Mouse (Mus musculus): ENCODE data around the gene Epha1. TPM values are rescaled to one million over a fixed set of nuclear protein-coding genes. Genes with fewer than 3 reads are reported as not detected.

Gene Epha1
- polyA plus RNA-seq, 1 experiment = 20.6 TPM

DNA sequence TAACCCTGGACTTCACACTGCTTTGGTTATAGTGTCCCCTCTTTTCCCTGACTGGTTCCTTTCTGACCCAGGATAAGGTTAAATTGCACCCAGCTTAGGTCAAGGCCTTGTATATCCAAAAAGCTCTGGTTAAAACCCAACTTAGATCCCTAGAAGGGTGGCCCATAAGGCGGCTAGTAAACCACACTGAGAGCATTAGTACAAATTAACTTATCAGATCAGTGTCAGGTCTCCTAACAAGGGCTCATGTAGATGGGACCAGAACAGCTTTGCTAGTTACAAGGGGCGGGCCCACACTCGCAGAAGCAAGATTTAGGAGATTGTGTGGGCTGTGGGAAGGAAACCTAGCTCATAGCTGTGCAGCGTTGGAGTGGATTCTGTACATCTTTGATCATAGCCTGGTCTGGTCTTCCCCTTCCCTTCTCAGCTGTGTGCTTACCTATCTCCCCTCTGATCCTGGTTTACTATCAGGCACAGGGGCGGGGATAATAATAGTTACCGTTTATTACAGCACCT, 3.5 kb upstream of the Epha1 start:
- H3K9me3 ChIP-seq (replicated peaks; ENCODE audit: control insufficient read depth, insufficient read depth, low read length, poor library complexity, severe bottlenecking) = no peaks in the 10 kb centered on the region
- H3K4me1 ChIP-seq (ENCODE audit: control insufficient read depth, insufficient read depth, low read length) = no peaks in the 10 kb centered on the region
- H3K27me3 ChIP-seq (ENCODE audit: control insufficient read depth, insufficient read depth, low read length, poor library complexity, severe bottlenecking) = no peaks in the 10 kb centered on the region; the same call in none of the 2 replicates
- no peaks in the 10 kb centered on the region for H3K36me3 ChIP-seq (ENCODE audit: control insufficient read depth, insufficient read depth, low read length, poor library complexity, severe bottlenecking)
- TF ChIP-seq EP300 (IDR thresholded peaks at IDR 0.05; ENCODE audit: insufficient read depth, low read depth, low read length) (no peak), CTCF (IDR thresholded peaks at IDR 0.05; ENCODE audit: low read depth, low read length) (no peak), POLR2A (IDR thresholded peaks at IDR 0.05; ENCODE audit: insufficient read depth, low read length) (no peak)
- H3K27ac ChIP-seq (ENCODE audit: insufficient read depth, low read length) = no peak overlapping the region
- no peak overlapping the region for H3K9ac ChIP-seq (ENCODE audit: low read depth, poor library complexity, severe bottlenecking)
- H3K4me3 ChIP-seq (ENCODE audit: low read depth, low read length) = no peak overlapping the region

DNA sequence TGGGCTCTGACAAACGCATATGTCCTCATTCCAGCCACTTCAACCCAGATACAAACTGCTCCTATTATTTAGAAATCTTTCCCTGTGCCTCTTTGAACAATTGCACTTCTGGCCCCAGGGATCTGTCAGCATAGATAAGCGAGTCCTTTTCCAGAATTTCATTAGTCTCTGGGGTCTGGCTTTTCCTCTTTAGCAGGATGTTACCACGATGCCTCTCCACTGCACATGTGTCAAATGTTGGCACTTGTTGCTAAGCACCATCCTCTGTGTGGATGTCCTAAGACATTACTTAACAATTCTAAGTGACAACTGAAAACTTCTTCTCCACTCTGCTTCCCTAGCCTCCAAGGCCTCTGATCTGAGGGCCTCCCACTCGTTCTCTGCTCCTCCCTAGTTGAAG, 2.9 kb upstream of the Epha1 start:
- H3K36me3 ChIP-seq (ENCODE audit: control insufficient read depth, insufficient read depth, low read length, poor library complexity, severe bottlenecking) = no peaks in the 10 kb centered on the region
- TF ChIP-seq EP300 (IDR thresholded peaks at IDR 0.05; ENCODE audit: insufficient read depth, low read depth, low read length) = no peak
- TF ChIP-seq CTCF (IDR thresholded peaks at IDR 0.05; ENCODE audit: low read depth, low read length) = no peak
- TF ChIP-seq POLR2A (IDR thresholded peaks at IDR 0.05; ENCODE audit: insufficient read depth, low read length) = no peak
- no peak overlapping the region for H3K27ac ChIP-seq (ENCODE audit: insufficient read depth, low read length)
- H3K9me3 ChIP-seq (replicated peaks; ENCODE audit: control insufficient read depth, insufficient read depth, low read length, poor library complexity, severe bottlenecking) = no peaks in the 10 kb centered on the region
- H3K4me3 ChIP-seq (ENCODE audit: low read depth, low read length) = no peak overlapping the region
- no peaks in the 10 kb centered on the region; the same call in none of the 2 replicates for H3K27me3 ChIP-seq (ENCODE audit: control insufficient read depth, insufficient read depth, low read length, poor library complexity, severe bottlenecking)
- no peaks in the 10 kb centered on the region for H3K4me1 ChIP-seq (ENCODE audit: control insufficient read depth, insufficient read depth, low read length)
- H3K9ac ChIP-seq (ENCODE audit: low read depth, poor library complexity, severe bottlenecking) = no peak overlapping the region

DNA sequence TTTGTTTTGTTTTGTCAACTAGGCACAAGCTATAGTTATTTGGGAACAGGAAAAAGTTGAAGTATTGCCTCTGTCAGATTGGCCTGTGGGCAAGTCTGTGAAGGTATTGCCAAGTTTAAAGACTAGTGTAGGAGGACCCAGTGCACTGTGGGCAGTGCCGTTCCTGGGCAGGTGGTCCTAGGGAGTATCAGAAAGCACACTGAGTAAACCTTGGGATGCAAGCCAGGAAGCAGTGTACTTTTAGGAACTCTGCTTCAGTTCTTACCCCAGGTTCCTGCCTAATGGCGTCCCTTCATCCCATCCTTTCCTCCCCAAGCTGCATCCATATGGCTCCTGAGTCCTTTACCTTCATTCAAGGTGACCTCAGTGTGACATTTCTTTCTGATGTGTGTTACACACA, 2.1 kb upstream of the Epha1 start:
- H3K9ac ChIP-seq (ENCODE audit: low read depth, poor library complexity, severe bottlenecking) = no peak overlapping the region
- H3K27ac ChIP-seq (ENCODE audit: insufficient read depth, low read length) = no peak overlapping the region
- TF ChIP-seq POLR2A (IDR thresholded peaks at IDR 0.05; ENCODE audit: insufficient read depth, low read length) (no peak), EP300 (IDR thresholded peaks at IDR 0.05; ENCODE audit: insufficient read depth, low read depth, low read length) (no peak), CTCF (IDR thresholded peaks at IDR 0.05; ENCODE audit: low read depth, low read length) (no peak)
- no peaks in the 10 kb centered on the region for H3K36me3 ChIP-seq (ENCODE audit: control insufficient read depth, insufficient read depth, low read length, poor library complexity, severe bottlenecking)
- no peaks in the 10 kb centered on the region; the same call in none of the 2 replicates for H3K27me3 ChIP-seq (ENCODE audit: control insufficient read depth, insufficient read depth, low read length, poor library complexity, severe bottlenecking)
- H3K9me3 ChIP-seq (replicated peaks; ENCODE audit: control insufficient read depth, insufficient read depth, low read length, poor library complexity, severe bottlenecking) = no peaks in the 10 kb centered on the region
- H3K4me3 ChIP-seq (ENCODE audit: low read depth, low read length) = no peak overlapping the region
- no peaks in the 10 kb centered on the region for H3K4me1 ChIP-seq (ENCODE audit: control insufficient read depth, insufficient read depth, low read length)

DNA sequence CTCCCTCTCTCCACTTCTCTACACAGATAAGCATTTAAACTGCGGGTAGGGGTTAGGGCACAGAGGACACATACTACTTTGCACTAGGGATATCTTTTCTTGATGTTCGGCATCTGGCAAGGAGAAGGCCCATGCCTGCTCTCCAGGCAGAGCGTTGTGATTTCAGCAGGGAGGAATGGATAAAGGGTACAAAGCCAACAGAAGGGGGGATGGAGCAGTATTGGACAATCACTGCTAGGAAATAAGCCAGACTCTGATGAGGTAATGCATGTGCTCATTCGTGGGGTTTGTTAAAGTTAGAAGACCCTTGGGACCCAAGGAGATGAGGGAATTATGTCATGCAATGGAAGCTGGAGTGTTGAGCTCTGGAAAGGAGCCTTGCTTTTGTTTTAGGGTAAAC, 1.6 kb upstream of the Epha1 start:
- TF ChIP-seq POLR2A (IDR thresholded peaks at IDR 0.05; ENCODE audit: insufficient read depth, low read length) (no peak), EP300 (IDR thresholded peaks at IDR 0.05; ENCODE audit: insufficient read depth, low read depth, low read length) (no peak), CTCF (IDR thresholded peaks at IDR 0.05; ENCODE audit: low read depth, low read length) (no peak)

DNA sequence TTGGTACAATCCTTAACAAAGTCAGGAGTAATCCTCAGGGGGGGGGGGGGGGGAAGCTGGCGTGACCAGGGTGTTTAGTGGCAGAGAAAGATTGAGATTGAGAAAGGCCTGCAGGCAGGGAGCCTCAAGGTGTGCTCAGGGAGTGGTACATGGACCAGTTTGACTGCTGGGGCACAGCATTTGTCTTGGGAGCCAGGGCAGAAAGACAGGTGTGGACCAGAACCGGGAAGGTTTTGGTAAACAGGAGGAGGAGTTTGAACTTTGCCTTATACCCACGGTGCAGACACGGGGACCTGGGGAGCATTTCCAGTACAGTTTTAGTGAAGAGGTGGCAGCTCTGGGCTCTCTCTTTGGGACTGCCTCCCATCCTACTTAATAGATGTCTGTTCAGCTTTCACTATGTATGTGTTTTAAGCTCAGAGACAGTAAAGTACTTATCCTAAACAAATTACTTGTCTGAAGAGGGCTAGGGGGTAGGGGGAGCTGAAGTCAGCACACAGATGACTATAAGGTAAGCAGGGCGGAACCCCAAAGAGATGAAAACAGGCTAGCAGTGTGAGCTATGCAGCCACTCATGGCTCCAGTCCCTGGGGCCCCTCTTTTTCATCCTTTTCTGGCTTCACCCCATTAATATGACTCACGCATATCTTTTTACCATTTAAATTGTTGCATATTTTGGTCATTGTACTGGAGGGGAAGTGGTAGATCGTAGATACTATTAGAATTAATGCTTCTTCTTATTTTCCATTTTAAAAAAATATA, 782 bp upstream of the Epha1 start:
- H3K9ac ChIP-seq (ENCODE audit: low read depth, poor library complexity, severe bottlenecking) = peak overlapping the region; percentile 53; the same call in 1 of the 2 replicates
- TF ChIP-seq CTCF (IDR thresholded peaks at IDR 0.05; ENCODE audit: low read depth, low read length) (no peak), EP300 (IDR thresholded peaks at IDR 0.05; ENCODE audit: insufficient read depth, low read depth, low read length) (no peak), POLR2A (IDR thresholded peaks at IDR 0.05; ENCODE audit: insufficient read depth, low read length) (no peak)

More for the DNA sequence above, 1.6 kb upstream of the Epha1 start:
- H3K36me3 ChIP-seq (ENCODE audit: control insufficient read depth, insufficient read depth, low read length, poor library complexity, severe bottlenecking) = no peaks in the 10 kb centered on the region
- H3K27me3 ChIP-seq (ENCODE audit: control insufficient read depth, insufficient read depth, low read length, poor library complexity, severe bottlenecking) = no peaks in the 10 kb centered on the region; the same call in none of the 2 replicates
- no peaks in the 10 kb centered on the region for H3K4me1 ChIP-seq (ENCODE audit: control insufficient read depth, insufficient read depth, low read length)
- H3K9me3 ChIP-seq (replicated peaks; ENCODE audit: control insufficient read depth, insufficient read depth, low read length, poor library complexity, severe bottlenecking) = no peaks in the 10 kb centered on the region
- H3K9ac ChIP-seq (ENCODE audit: low read depth, poor library complexity, severe bottlenecking) = no peak overlapping the region
- H3K27ac ChIP-seq (ENCODE audit: insufficient read depth, low read length) = no peak overlapping the region
- no peak overlapping the region for H3K4me3 ChIP-seq (ENCODE audit: low read depth, low read length)

DNA sequence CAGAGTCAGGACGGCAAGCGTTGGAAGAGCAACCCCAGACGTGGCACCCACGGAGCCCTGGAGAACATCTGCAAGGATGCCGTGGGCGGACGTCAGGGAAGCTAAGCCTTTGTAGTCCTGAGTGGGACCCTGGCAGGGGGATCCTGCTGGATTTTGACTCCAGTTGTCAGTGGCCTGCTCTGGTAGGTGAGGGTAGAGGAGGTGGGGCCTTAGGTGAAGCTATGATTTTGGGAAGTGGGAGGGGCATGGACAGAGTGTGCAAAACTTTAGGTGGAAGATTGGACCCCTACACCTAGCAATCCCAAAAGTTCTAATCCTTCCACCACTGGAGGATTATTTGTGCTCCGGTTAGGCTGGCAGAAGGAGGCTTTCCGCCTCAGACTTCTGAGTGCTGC, 650 bp downstream of the Epha1 start:
- no peaks in the 10 kb centered on the region for H3K9me3 ChIP-seq (replicated peaks; ENCODE audit: control insufficient read depth, insufficient read depth, low read length, poor library complexity, severe bottlenecking)
- H3K27me3 ChIP-seq (ENCODE audit: control insufficient read depth, insufficient read depth, low read length, poor library complexity, severe bottlenecking) = no peaks in the 10 kb centered on the region
- no peaks in the 10 kb centered on the region for H3K36me3 ChIP-seq (ENCODE audit: control insufficient read depth, insufficient read depth, low read length, poor library complexity, severe bottlenecking)
- TF ChIP-seq CTCF (IDR thresholded peaks at IDR 0.05; ENCODE audit: low read depth, low read length) (no peak), EP300 (IDR thresholded peaks at IDR 0.05; ENCODE audit: insufficient read depth, low read depth, low read length) (no peak), POLR2A (IDR thresholded peaks at IDR 0.05; ENCODE audit: insufficient read depth, low read length) (no peak)
- no peak overlapping the region for H3K27ac ChIP-seq (ENCODE audit: insufficient read depth, low read length)
- no peaks in the 10 kb centered on the region for H3K4me1 ChIP-seq (ENCODE audit: control insufficient read depth, insufficient read depth, low read length)
- peak overlapping the region; percentile 64 for H3K4me3 ChIP-seq (ENCODE audit: low read depth, low read length)
- H3K9ac ChIP-seq (ENCODE audit: low read depth, poor library complexity, severe bottlenecking) = peak overlapping the region; percentile 65

More for the DNA sequence above, 782 bp upstream of the Epha1 start:
- H3K27ac ChIP-seq (ENCODE audit: insufficient read depth, low read length) = no peak overlapping the region
- no peaks in the 10 kb centered on the region for H3K4me1 ChIP-seq (ENCODE audit: control insufficient read depth, insufficient read depth, low read length)
- no peaks in the 10 kb centered on the region for H3K9me3 ChIP-seq (replicated peaks; ENCODE audit: control insufficient read depth, insufficient read depth, low read length, poor library complexity, severe bottlenecking)
- no peaks in the 10 kb centered on the region; the same call in none of the 2 replicates for H3K27me3 ChIP-seq (ENCODE audit: control insufficient read depth, insufficient read depth, low read length, poor library complexity, severe bottlenecking)
- H3K36me3 ChIP-seq (ENCODE audit: control insufficient read depth, insufficient read depth, low read length, poor library complexity, severe bottlenecking) = no peaks in the 10 kb centered on the region
- peak overlapping the region; percentile 37 for H3K4me3 ChIP-seq (ENCODE audit: low read depth, low read length)

Measured in ES-Bruce4 (cell line).